Mouse (Mus musculus) cerebellum, adult (tissue): Measurements from ENCODE around the gene Etnppl.

Source experiments
- ATAC-seq: cut with Nextera tagmentation; 2 replicates; pipeline ENCODE4 v1.9.2; 2017; ENCODE audit warnings: mild to moderate bottlenecking, moderate library complexity, mixed read lengths; ENCODE audit not compliant: insufficient number of reproducible peaks, low FRiP score, low TSS enrichment

The Etnppl gene

GRCm38 (mm10) chr3:130671291-130671690 is 54.0 kb downstream of the Etnppl start:
- no peak for ATAC-seq

DNA sequence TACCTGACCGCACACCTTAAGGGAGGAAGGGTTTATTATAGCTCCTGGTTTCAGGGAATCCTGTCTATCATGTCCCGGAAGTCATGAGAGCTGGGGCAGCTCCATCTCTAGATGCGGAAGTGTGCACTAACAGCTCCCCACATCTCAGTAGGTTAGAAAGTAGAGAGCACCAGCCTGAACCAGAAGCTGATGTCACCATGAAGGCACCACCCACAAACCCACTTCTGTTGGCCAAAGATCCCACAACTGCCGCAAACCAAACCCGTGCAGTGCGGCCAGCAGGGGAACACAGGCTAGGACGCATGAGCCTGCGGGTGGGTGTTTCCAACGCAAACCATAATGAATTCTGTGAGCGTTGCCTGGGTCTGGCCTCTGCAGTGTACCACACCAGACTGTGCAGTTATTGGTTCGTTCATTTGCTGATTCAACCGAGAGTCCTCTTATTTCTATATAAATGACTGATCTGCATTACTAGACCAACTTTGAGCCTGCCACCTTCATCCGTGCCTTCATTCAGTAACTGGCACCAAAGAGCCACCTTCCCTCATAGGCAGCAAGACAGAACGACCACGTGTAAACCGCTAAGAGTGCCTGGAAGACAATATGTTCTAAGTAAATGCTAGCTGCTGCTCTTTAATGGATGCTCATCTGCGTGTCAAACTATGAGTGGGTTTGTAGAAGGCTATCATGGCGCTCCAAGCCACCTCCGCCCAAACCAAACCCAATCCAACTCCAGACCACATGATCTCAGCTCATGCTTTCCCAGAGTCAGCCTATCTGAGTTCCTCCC is 60.6 kb downstream of the Etnppl start:
- ATAC-seq = no peak

DNA sequence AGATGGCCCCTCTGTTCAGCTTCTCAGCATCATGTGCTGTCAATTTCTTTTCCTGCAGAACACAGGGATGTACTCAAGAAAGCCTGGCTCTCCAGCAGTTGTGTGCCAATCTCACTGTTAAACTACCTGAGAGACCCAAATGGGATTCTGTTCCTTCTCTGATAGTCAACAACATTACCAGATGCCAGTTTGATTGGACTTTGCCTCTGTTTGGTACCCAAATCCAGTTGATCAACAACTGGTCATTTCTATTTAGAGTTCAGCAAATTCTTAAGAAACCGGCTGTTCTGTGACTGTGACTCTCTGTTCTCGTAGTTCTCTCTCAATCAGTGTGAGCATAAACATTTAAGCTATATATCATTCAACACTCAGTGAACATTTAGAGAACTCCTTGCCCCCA is 64.0 kb downstream of the Etnppl start:
- ATAC-seq = no peak

- no peak for ATAC-seq
Observed at GRCm38 (mm10) chr3:130682183-130682582, 64.9 kb downstream of the Etnppl start.

GRCm38 (mm10) chr3:130683836-130684235 is 66.6 kb downstream of the Etnppl start:
- ATAC-seq = no peak

- no peak for ATAC-seq
Observed at GRCm38 (mm10) chr3:130684276-130685013, 67.2 kb downstream of the Etnppl start.

- no peak for ATAC-seq
Observed at GRCm38 (mm10) chr3:130685014-130685366, 67.7 kb downstream of the Etnppl start.

DNA sequence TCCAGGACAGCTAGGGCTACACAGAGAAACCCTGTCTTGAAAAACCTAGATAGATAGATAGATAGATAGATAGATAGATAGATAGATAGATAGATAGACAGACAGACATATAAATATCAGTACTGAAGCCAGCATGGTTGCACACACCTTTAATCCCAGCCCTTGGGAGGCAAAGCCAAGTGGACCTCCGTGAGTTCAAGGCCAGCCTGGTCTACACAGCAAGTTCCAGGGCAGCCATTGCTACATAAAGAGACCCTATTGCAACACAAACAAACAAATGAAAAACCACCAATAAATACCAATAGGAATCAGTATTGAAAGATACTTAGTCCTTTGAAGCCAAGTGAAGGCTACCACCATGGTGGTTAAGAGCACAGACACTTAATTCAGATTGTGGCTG is 69.8 kb downstream of the Etnppl start:
- no peak for ATAC-seq
